Mouse (Mus musculus) forebrain, postnatal 0 days (tissue): Measurements from ENCODE around the gene Olfr722. TPM values are rescaled to one million over a fixed set of nuclear protein-coding genes. Genes with fewer than 3 reads are reported as not detected.
"Not testable (repeated sequence)": the region's sequence is repeated elsewhere in the genome, so short reads cannot be mapped to it uniquely, and the experiment has no call there.

Experiments used
- ATAC-seq: fragments of 200-750 bp; cut with Nextera tagmentation; 2 replicates; pipeline ENCODE4 v1.8.0; 2017; ENCODE audit warnings: mild to moderate bottlenecking, moderate library complexity
- DNase-seq: peaks from one replicate; pipeline ENCODE4 v3.0.0-alpha.2; 2015
- H3K27ac ChIP-seq: fragments of 300-500 bp; sonication (generic); 2 replicates; pipeline ENCODE4 v1.5.1; 2014; ENCODE audit warnings: low read depth, mild to moderate bottlenecking, antibody characterized with exemption, low read length, moderate library complexity, mixed read lengths
- H3K27me3 ChIP-seq: fragments of 300-500 bp; sonication (generic); 2 replicates; pipeline ENCODE4 v1.6.1; 2014; ENCODE audit warnings: mild to moderate bottlenecking, low read length, mixed read lengths; ENCODE audit not compliant: insufficient read depth
- H3K36me3 ChIP-seq: fragments of 300-500 bp; sonication (generic); 2 replicates; pipeline ENCODE4 v1.6.1; 2014; ENCODE audit warnings: mild to moderate bottlenecking, moderate library complexity; ENCODE audit not compliant: insufficient read depth
- H3K4me1 ChIP-seq: fragments of 300-500 bp; sonication (generic); 2 replicates; pipeline ENCODE4 v1.6.1; 2014; ENCODE audit warnings: antibody characterized with exemption; ENCODE audit not compliant: insufficient read depth
- H3K4me2 ChIP-seq: fragments of 300-500 bp; sonication (generic); 2 replicates; pipeline ENCODE4 v1.6.1; 2014; ENCODE audit warnings: low read depth, mild to moderate bottlenecking, moderate library complexity
- H3K4me3 ChIP-seq: fragments of 300-500 bp; sonication (generic); 2 replicates; pipeline ENCODE4 v1.5.1; 2014; ENCODE audit warnings: low read depth, low read length, mixed read lengths
- H3K9ac ChIP-seq: fragments of 300-500 bp; sonication (generic); 2 replicates; pipeline ENCODE4 v1.6.1; 2014; ENCODE audit warnings: mild to moderate bottlenecking
- H3K9me3 ChIP-seq: fragments of 300-500 bp; sonication (generic); 2 replicates; pipeline ENCODE4 v1.6.1; 2016; ENCODE audit warnings: low read length
- CTCF ChIP-seq: sonication (generic); IDR thresholded peaks from 2 replicates; pipeline ENCODE4 v1.5.1; 2016; ENCODE audit warnings: antibody characterized with exemption, control low read depth, low read depth
- polyA plus RNA-seq: library from polyadenylated mRNA; unstranded; fragments of >200 nt; fragmentation: Nextera tagmentation; extraction: Ambion mirVana; gene quantifications from 2 replicates; pipeline ENCODE4 v1.2.1, GENCODE M21; 2015
- total RNA-seq: library from RNA; depleted of rRNA; stranded (reverse); fragments of >200 nt; gene quantifications from 2 replicates; pipeline ENCODE4 v1.2.3, GENCODE M21; 2014; rRNA removed

Olfr722 gene
- total RNA-seq (not detected in 2 replicates), polyA plus RNA-seq (not detected in 2 replicates)

GRCm38 (mm10) chr14:49901899-49902298, at the start of gene Olfr722:
Gene Olfr722 (minus strand): TSS chr14:49901999.
- Histone ChIP-seq H3K4me1 (no peaks in the 10 kb centered on the region), H3K27ac (no peak within 1 kb of the TSS), H3K4me2 (no peak within 1 kb of the TSS), H3K9me3 (no peaks in the 10 kb centered on the region), H3K36me3 (no peaks in the 10 kb centered on the region), H3K4me3 (no peak within 1 kb of the TSS), H3K27me3 (no peaks in the 10 kb centered on the region), H3K9ac (no peak within 1 kb of the TSS)
- DNase-seq (no peak), ATAC-seq (no peak)
- no peak for TF ChIP-seq CTCF

DNA sequence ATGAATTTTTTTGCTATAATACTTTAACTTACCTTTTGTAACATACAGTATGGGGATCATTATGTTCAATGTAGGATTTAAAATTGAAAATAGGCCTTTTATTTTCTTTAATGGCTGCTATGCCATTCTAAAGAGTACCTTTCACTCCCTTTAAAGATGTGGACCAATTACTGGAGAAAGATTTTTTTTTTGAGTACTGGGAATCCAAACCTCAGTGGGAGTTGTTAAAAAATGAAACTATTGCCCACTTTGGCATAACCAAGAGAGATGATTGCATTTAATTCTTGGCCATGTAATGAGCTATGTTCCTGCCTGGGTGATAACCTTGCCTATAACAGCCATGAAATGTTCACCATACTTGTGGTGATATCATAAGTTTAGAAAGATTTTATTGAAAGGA, 29.9 kb upstream of the Olfr722 start, which contains the start of gene Olfr723:
Olfr723 (minus strand) TSS at position 101 of the 400 bp plus-strand sequence.
- ATAC-seq, H3K27me3 ChIP-seq, H3K4me3 ChIP-seq, H3K36me3 ChIP-seq, H3K4me1 ChIP-seq, H3K9me3 ChIP-seq, H3K27ac ChIP-seq, H3K4me2 ChIP-seq, DNase-seq, H3K9ac ChIP-seq: not testable (repeated sequence)

GRCm38 (mm10) chr14:49860387-49860786, 41.4 kb downstream of the Olfr722 start:
- Histone ChIP-seq H3K4me1 (no peaks in the 10 kb centered on the region), H3K27me3 (no peaks in the 10 kb centered on the region), H3K9ac (no peak overlapping the region), H3K27ac (no peak overlapping the region), H3K36me3 (no peaks in the 10 kb centered on the region), H3K9me3 (no peaks in the 10 kb centered on the region), H3K4me3 (no peak overlapping the region), H3K4me2 (no peak overlapping the region)
- no peak; the same call in 1 of the 2 replicates for ATAC-seq
- peak; percentile 22 for DNase-seq
- TF ChIP-seq CTCF: peak; percentile 64

Other genes starting within 250 kb of the Olfr722 start
- 18.8 and 20.4 TPM in 2 replicates for gene Armh4, start 118.6 kb downstream of the Olfr722 start, total RNA-seq
- gene Armh4, start 118.6 kb downstream of the Olfr722 start, polyA plus RNA-seq: 10.3 and 16.1 TPM in 2 replicates
- gene Olfr723, start 29.8 kb upstream of the Olfr722 start, total RNA-seq: not detected in 2 replicates
- not detected in 2 replicates for gene Olfr723, start 29.8 kb upstream of the Olfr722 start, polyA plus RNA-seq
- not detected in 2 replicates for gene Olfr724, start 61.3 kb upstream of the Olfr722 start, total RNA-seq
- gene Olfr724, start 61.3 kb upstream of the Olfr722 start, polyA plus RNA-seq: not detected in 2 replicates
- not detected in 2 replicates for gene Olfr725, start 138.4 kb upstream of the Olfr722 start, total RNA-seq
- not detected in 2 replicates for gene Olfr725, start 138.4 kb upstream of the Olfr722 start, polyA plus RNA-seq
- gene Olfr726, start 189.0 kb upstream of the Olfr722 start, total RNA-seq: not detected in 2 replicates
- not detected in 2 replicates for gene Olfr726, start 189.0 kb upstream of the Olfr722 start, polyA plus RNA-seq
- 0.38 TPM in 1 of 2 replicates, not detected in the other for gene Olfr727, start 221.2 kb upstream of the Olfr722 start, total RNA-seq
- not detected in 2 replicates for gene Olfr727, start 221.2 kb upstream of the Olfr722 start, polyA plus RNA-seq
- gene Olfr728, start 240.7 kb upstream of the Olfr722 start, total RNA-seq: not detected in 2 replicates
- gene Olfr728, start 240.7 kb upstream of the Olfr722 start, polyA plus RNA-seq: not detected in 2 replicates